Mouse (Mus musculus): Measurements from ENCODE around the gene Ptger1. TPM values are rescaled to one million over a fixed set of nuclear protein-coding genes. Genes with fewer than 3 reads are reported as not detected.

Gene Ptger1
- polyA plus RNA-seq, 1 experiment = 0.78 TPM

DNA sequence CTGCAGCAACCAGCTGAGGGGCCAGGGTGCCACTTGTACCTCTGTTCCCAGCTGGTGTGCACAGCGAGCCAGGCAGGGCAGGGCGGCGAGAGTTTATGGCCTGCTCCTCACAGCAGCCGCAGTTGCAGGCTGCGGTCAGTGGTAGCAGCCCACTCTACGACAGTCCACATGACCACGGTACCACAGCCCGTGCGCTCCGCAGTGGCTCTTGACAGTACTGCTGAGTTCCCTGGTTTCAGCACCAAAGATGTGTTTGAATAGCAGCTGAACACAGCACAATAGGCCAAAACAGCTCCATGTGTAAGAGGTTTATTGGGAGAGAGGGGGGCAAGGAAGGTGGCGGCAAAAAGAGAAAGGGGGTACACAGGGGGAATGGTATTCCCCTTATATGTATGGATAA is 19.0 kb upstream of the Ptger1 start:
- Histone ChIP-seq H3K27me3 (ENCODE audit: control insufficient read depth, insufficient read depth, insufficient read length) (peaks cover 9% of the 10 kb centered on the region), H3K79me2 (ENCODE audit: control insufficient read depth, insufficient read depth) (no peaks in the 10 kb centered on the region), H3K36me3 (ENCODE audit: control insufficient read depth, insufficient read depth) (no peaks in the 10 kb centered on the region), H3ac (ENCODE audit: control insufficient read depth, insufficient read length) (no peak overlapping the region), H3K4me3 (no peak overlapping the region), H3K4me2 (ENCODE audit: low read depth) (no peak overlapping the region)
- TF ChIP-seq POLR2AphosphoS2 (IDR thresholded peaks at IDR 0.05; ENCODE audit: insufficient read length, low read depth) (no peak), POLR2A (IDR thresholded peaks at IDR 0.05; ENCODE audit: insufficient read length, low read depth) (no peak), E2F4 (IDR thresholded peaks at IDR 0.05; ENCODE audit: insufficient read depth) (no peak), MYOG (IDR thresholded peaks at IDR 0.05; ENCODE audit: control insufficient read depth in 1 of 3, insufficient read depth in 1 of 3, insufficient read length in 2 of 3, low read depth in 2 of 3) (no peak), REST (IDR thresholded peaks at IDR 0.05; ENCODE audit: insufficient read depth, insufficient read length) (no peak), TCF3 (IDR thresholded peaks at IDR 0.05; ENCODE audit: insufficient read length, low read depth) (no peak), MYOD1 (IDR thresholded peaks at IDR 0.05; ENCODE audit: control insufficient read depth in 1 of 3, insufficient read length in 2 of 3, low read depth in 2 of 3) (no peak), USF1 (IDR thresholded peaks at IDR 0.05; ENCODE audit: low read depth) (no peak), SRF (IDR thresholded peaks at IDR 0.05; ENCODE audit: control insufficient read depth, insufficient read length, low read depth) (no peak), MAX (IDR thresholded peaks at IDR 0.05; ENCODE audit: low read depth) (no peak), CEBPB (IDR thresholded peaks at IDR 0.05; ENCODE audit: insufficient read depth, poor library complexity, severe bottlenecking) (no peak), TCF12 (IDR thresholded peaks at IDR 0.05; ENCODE audit: insufficient read depth, poor library complexity, severe bottlenecking) (no peak)

- Histone ChIP-seq H3K27me3 (ENCODE audit: control insufficient read depth, insufficient read depth, insufficient read length) (peaks cover 5% of the 10 kb centered on the region), H3ac (ENCODE audit: control insufficient read depth, insufficient read length) (no peak overlapping the region), H3K4me3 (no peak overlapping the region), H3K79me2 (ENCODE audit: control insufficient read depth, insufficient read depth) (peaks cover 4% of the 10 kb centered on the region), H3K4me2 (ENCODE audit: low read depth) (no peak overlapping the region), H3K36me3 (ENCODE audit: control insufficient read depth, insufficient read depth) (no peaks in the 10 kb centered on the region)
- no peak for TF ChIP-seq POLR2A (IDR thresholded peaks at IDR 0.05; ENCODE audit: insufficient read length, low read depth)
- TF ChIP-seq REST (IDR thresholded peaks at IDR 0.05; ENCODE audit: insufficient read depth, insufficient read length) = no peak
- TF ChIP-seq CEBPB (IDR thresholded peaks at IDR 0.05; ENCODE audit: insufficient read depth, poor library complexity, severe bottlenecking) = no peak
- no peak for TF ChIP-seq MYOG (IDR thresholded peaks at IDR 0.05; ENCODE audit: control insufficient read depth in 1 of 3, insufficient read depth in 1 of 3, insufficient read length in 2 of 3, low read depth in 2 of 3)
- no peak for TF ChIP-seq MYOD1 (IDR thresholded peaks at IDR 0.05; ENCODE audit: control insufficient read depth in 1 of 3, insufficient read length in 2 of 3, low read depth in 2 of 3)
- TF ChIP-seq E2F4 (IDR thresholded peaks at IDR 0.05; ENCODE audit: insufficient read depth) = no peak
- no peak for TF ChIP-seq MAX (IDR thresholded peaks at IDR 0.05; ENCODE audit: low read depth)
- no peak for TF ChIP-seq POLR2AphosphoS2 (IDR thresholded peaks at IDR 0.05; ENCODE audit: insufficient read length, low read depth)
- no peak for TF ChIP-seq USF1 (IDR thresholded peaks at IDR 0.05; ENCODE audit: low read depth)
- no peak for TF ChIP-seq TCF12 (IDR thresholded peaks at IDR 0.05; ENCODE audit: insufficient read depth, poor library complexity, severe bottlenecking)
- TF ChIP-seq TCF3 (IDR thresholded peaks at IDR 0.05; ENCODE audit: insufficient read length, low read depth) = no peak
- TF ChIP-seq SRF (IDR thresholded peaks at IDR 0.05; ENCODE audit: control insufficient read depth, insufficient read length, low read depth) = no peak
Measured at GRCm38 (mm10) chr8:83648031-83648430, 18.4 kb upstream of the Ptger1 start.

- TF ChIP-seq POLR2AphosphoS2 (IDR thresholded peaks at IDR 0.05; ENCODE audit: insufficient read length, low read depth) (no peak), TCF12 (IDR thresholded peaks at IDR 0.05; ENCODE audit: insufficient read depth, poor library complexity, severe bottlenecking) (no peak), E2F4 (IDR thresholded peaks at IDR 0.05; ENCODE audit: insufficient read depth) (no peak), POLR2A (IDR thresholded peaks at IDR 0.05; ENCODE audit: insufficient read length, low read depth) (no peak), MYOD1 (IDR thresholded peaks at IDR 0.05; ENCODE audit: control insufficient read depth in 1 of 3, insufficient read length in 2 of 3, low read depth in 2 of 3) (no peak)
- Histone ChIP-seq H3ac (ENCODE audit: control insufficient read depth, insufficient read length) (no peak overlapping the region), H3K79me2 (ENCODE audit: control insufficient read depth, insufficient read depth) (peaks cover 14% of the 10 kb centered on the region), H3K4me2 (ENCODE audit: low read depth) (no peak overlapping the region), H3K36me3 (ENCODE audit: control insufficient read depth, insufficient read depth) (no peaks in the 10 kb centered on the region), H3K27me3 (ENCODE audit: control insufficient read depth, insufficient read depth, insufficient read length) (peaks cover 5% of the 10 kb centered on the region), H3K4me3 (no peak overlapping the region)
Measured at GRCm38 (mm10) chr8:83649699-83650098, 16.8 kb upstream of the Ptger1 start.

- peaks cover 14% of the 10 kb centered on the region for H3K79me2 ChIP-seq (ENCODE audit: control insufficient read depth, insufficient read depth)
- no peak for TF ChIP-seq TCF12 (IDR thresholded peaks at IDR 0.05; ENCODE audit: insufficient read depth, poor library complexity, severe bottlenecking)
- no peak for TF ChIP-seq TCF3 (IDR thresholded peaks at IDR 0.05; ENCODE audit: insufficient read length, low read depth)
- peak; percentile 3 for TF ChIP-seq E2F4 (IDR thresholded peaks at IDR 0.05; ENCODE audit: insufficient read depth)
- TF ChIP-seq MAX (IDR thresholded peaks at IDR 0.05; ENCODE audit: low read depth) = no peak
- no peak for TF ChIP-seq CEBPB (IDR thresholded peaks at IDR 0.05; ENCODE audit: insufficient read depth, poor library complexity, severe bottlenecking)
- TF ChIP-seq MYOG (IDR thresholded peaks at IDR 0.05; ENCODE audit: control insufficient read depth in 1 of 3, insufficient read depth in 1 of 3, insufficient read length in 2 of 3, low read depth in 2 of 3) = peak in 1 of 3 experiments; percentile 3
- no peak for TF ChIP-seq SRF (IDR thresholded peaks at IDR 0.05; ENCODE audit: control insufficient read depth, insufficient read length, low read depth)
- peak in 1 of 3 experiments; percentile 35 for TF ChIP-seq MYOD1 (IDR thresholded peaks at IDR 0.05; ENCODE audit: control insufficient read depth in 1 of 3, insufficient read length in 2 of 3, low read depth in 2 of 3)
- peak; percentile 86 for TF ChIP-seq POLR2AphosphoS2 (IDR thresholded peaks at IDR 0.05; ENCODE audit: insufficient read length, low read depth)
- TF ChIP-seq POLR2A (IDR thresholded peaks at IDR 0.05; ENCODE audit: insufficient read length, low read depth) = peak; percentile 80
- TF ChIP-seq USF1 (IDR thresholded peaks at IDR 0.05; ENCODE audit: low read depth) = peak; percentile 53
Measured at GRCm38 (mm10) chr8:83652030-83652743, 14.3 kb upstream of the Ptger1 start, which contains the start of gene Gipc1. Gene Gipc1, plus strand, starts transcription at chr8:83652677.

More at GRCm38 (mm10) chr8:83652030-83652743, 14.3 kb upstream of the Ptger1 start, which contains the start of gene Gipc1:
- H3K4me3 ChIP-seq = peak within 1 kb of the TSS; percentile 83
- H3ac ChIP-seq (ENCODE audit: control insufficient read depth, insufficient read length) = peak within 1 kb of the TSS; percentile 25
- H3K4me2 ChIP-seq (ENCODE audit: low read depth) = peak within 1 kb of the TSS; percentile 93
- no peaks in the 10 kb centered on the region for H3K36me3 ChIP-seq (ENCODE audit: control insufficient read depth, insufficient read depth)
- H3K27me3 ChIP-seq (ENCODE audit: control insufficient read depth, insufficient read depth, insufficient read length) = no peaks in the 10 kb centered on the region

Data from myocyte (in vitro differentiated cells).